Mouse (Mus musculus): ENCODE data around the gene Flnc.

Gene Flnc

DNA sequence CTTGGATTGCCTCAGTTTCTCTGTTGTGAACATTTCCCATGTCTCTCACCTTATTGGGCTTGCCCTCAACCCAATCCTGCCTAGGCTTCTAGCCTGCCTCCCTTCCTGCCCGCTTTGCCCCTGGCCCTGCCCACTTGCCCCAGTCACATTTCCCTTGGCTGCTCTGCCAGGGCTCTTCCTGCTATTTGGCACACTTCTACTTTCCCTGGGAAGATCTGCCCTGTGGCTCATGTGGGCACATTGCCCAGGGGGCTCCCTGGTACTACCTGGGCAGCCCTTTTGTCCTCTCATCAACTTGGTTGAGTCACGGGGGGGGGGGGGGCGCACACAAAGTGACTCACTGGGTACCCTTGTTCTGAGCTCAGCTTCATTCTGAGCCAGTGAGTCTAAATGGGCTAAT lies 900 bp upstream of the Flnc start:
- DNase-seq (ENCODE audit: low spot score), result peak; percentile 82

DNA sequence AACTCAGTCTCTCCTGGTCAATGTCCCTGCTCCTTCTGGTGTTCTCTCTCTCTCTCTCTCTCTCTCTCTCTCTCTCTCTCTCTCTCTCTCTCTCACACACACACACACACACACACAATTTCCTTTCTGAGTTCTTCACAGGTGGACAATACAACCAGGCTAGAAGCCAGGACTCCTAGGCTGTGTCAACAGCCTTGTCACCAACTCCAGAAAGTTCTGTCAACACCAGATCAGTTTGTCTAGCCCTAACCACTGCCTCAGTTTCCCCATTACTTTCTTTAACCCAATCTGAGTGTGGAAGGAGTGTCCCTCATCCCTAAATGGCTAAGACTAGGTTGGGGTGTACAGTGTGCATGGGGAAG lies 399 bp upstream of the Flnc start:
- peak; percentile 47 for DNase-seq (ENCODE audit: low spot score)

GRCm38 (mm10) chr6:29433804-29434795 lies 1.0 kb downstream of the Flnc start:
- peak; percentile 69 for DNase-seq (ENCODE audit: low spot score)

DNA sequence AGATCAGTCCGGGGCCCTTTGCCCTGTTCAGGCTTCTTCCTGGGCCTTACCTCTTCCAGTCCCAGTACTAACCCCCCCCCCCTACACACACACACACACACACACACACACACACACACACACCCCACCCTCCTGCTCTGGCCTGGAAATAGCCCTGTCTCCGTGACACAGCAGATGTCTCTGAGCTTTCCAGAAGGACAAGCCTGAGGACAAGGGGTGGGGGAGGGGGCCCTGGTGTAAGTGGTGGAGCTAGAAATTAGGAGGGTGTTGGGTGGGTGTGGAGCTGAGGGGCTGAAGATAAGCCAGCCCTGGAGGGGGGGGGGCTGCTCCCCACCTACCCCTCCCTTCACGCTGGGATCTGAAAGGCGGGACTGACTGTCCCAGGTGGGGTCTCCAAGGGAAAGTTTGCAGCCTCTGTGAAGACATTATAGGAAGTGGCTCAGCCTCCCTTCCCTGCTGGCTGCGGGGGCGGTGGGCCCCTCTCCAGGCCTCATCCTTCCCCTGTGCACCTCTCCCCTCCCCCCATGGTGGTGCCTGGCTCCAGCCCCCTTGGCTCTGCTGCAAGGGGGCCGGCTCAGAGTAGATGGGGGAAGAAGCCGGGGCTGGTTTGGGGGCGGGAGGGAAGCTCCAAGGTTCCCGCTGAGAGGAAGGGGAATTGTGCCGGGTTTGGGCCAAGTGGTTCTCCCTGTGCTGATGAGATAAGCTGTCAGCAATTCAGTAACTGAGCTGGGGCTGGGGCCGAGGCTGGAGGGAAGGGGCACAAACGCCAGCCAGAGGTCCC lies 2.0 kb downstream of the Flnc start:
- peak; percentile 36 for DNase-seq (ENCODE audit: low spot score)

DNA sequence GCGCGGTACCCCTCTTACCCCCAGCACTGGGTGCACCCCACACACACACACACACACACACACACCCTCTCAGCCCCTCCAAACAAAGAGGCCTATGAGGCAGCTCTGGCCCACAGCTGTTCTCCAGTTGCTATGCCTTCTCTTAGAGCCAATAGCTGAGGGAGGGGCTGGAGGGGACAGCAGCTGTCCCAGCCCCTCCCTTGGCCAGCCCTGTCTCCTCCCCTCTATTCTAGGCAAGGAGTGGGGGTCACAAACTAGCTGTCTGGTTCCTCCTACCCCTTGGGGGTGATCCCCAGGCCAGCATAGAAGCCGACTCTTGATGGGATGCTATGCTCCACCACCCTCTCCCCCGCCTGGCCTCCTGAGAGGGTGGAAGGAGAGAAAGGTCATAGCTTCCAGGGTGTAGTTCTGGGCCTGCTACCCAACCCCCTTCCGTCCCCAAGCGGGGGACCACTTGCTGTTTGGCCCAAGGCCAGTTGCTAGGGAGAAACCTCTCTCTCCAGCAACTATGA lies 2.9 kb downstream of the Flnc start:
- DNase-seq (ENCODE audit: low spot score), result peak; percentile 33

DNA sequence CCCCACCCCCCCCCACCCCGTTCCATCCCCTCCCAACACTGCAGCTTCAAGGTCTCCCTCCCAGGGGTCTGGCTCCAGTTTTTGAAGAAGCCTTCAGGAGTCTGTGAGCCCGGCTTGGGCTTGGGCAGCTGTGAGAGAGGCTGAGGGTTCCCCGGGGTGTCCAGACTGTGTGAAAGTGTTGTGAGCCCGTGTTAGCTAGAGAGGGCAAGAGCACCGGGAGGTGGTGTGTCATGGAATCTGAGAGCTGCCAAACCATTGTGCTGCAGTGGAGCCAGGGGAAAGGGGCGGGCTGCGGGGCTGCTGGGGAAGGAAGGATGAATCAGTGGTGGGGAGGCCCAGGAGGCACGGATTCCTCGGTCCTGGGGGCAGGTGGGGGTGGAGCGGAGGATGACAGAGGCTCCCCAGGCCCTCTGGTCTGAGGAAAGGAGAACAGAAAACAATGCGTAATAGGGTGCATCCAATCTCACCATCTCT lies 3.4 kb downstream of the Flnc start:
- DNase-seq (ENCODE audit: low spot score), result peak; percentile 67

GRCm38 (mm10) chr6:29439251-29439650 lies 6.2 kb downstream of the Flnc start:
- peak; percentile 51 for DNase-seq (ENCODE audit: low spot score)

DNA sequence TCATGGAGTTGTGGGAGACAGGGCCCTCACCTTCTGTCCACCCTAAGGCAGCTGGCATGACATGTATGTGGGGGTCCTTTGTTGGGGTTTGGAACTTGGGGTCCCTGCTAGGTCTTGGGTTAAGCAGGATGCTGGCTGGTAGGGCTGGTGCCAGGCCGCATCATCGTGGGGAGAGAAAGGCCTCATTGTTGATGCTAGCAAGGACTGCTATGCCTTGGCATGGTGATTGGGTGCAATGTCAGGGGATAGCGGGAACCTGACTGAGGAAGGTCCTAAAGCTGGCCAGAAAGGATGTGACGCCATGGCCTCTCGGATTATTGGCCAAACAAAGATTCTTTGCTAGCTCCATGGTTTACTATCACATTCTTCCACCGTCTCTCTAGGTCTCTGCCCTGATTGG lies 6.7 kb downstream of the Flnc start:
- no peak for DNase-seq (ENCODE audit: low spot score)

GRCm38 (mm10) chr6:29444773-29445172 lies 11.7 kb downstream of the Flnc start:
- DNase-seq (ENCODE audit: low spot score), result peak; percentile 48

- no peak for DNase-seq (ENCODE audit: low spot score)
Measured at GRCm38 (mm10) chr6:29445354-29445753, 12.3 kb downstream of the Flnc start.

- DNase-seq (ENCODE audit: low spot score), result no peak
Measured at GRCm38 (mm10) chr6:29449858-29450257, 16.8 kb downstream of the Flnc start.

DNA sequence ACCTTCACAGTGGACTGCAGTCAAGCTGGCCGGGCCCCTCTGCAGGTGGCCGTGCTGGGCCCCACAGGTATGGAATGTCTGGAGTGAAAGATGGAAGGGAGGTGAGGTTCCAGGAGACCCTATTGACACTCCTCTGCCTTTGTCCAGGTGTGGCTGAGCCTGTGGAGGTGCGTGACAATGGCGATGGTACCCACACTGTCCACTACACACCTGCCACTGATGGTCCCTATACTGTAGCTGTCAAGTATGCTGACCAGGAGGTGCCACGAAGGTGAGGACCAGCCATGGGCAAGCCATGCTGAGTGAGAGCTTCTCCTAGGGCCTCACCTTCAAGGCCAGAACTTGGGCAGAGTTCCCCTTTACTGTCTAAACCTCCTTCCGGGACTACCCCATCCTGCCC lies 17.6 kb downstream of the Flnc start:
- DNase-seq (ENCODE audit: low spot score), result no peak

- no peak for DNase-seq (ENCODE audit: low spot score)
Measured at GRCm38 (mm10) chr6:29461502-29461901, 28.4 kb downstream of the Flnc start.

DNA sequence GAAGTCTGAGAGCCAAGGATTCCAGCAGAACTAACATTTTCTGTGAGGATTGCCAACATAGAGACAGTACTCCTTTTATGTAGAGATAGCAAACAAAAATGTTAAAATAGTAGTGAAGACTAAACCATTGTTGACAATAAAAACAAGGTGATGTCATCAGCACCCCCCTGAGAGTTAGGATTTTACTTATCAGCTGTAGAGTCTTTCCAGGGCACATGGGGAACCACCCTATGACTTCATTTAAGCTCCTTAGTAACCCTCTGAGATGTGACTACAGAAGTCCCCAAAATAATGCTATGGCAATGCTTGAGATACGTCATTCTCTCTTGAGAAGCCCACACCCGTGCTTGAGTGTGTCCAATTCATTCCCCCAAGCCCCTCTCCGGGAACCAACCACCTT lies 30.3 kb downstream of the Flnc start:
- DNase-seq (ENCODE audit: low spot score), result no peak

DNA sequence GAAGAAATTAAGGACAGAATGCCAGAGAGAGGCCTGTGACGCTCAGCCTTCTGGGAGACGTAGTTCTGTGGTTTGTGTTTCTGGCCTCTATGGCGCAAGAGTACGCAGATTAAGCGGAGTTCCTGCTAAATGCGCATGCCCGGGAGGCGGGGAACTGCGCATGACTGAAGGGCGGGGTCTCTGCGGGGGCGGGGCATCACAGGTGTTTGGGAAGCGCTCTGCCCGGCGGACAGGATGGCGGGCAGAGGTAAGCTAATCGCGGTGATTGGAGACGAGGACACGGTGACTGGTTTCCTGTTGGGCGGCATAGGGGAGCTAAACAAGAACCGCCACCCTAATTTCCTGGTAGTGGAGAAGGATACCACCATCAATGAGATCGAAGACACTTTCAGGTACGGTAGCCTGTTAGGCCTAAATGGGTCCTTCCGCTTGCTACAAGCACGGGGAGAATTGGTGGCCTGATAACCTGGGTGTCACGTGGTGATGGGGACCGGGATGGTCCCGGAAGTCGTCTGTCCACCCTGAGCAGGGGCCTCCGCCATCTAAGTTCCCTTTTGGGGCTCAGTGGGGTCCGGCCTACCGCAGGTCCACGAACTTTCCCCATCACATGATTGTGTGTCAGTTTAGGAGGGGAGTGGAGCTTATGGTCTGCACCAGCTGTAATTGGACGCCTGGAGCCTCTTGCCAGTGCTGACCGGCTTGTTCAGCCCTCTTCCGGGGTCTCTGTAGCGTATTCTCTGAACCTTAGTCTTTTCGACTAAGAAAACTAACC lies 34.7 kb downstream of the Flnc start, which contains the start of gene Atp6v1f:
TSS of gene Atp6v1f (plus strand) at position 136 of the 772 bp plus-strand sequence.
- DNase-seq (ENCODE audit: low spot score), result peak; percentile 99

- no peak for DNase-seq (ENCODE audit: low spot score)
Measured at GRCm38 (mm10) chr6:29468851-29469250, 35.8 kb downstream of the Flnc start.

DNA sequence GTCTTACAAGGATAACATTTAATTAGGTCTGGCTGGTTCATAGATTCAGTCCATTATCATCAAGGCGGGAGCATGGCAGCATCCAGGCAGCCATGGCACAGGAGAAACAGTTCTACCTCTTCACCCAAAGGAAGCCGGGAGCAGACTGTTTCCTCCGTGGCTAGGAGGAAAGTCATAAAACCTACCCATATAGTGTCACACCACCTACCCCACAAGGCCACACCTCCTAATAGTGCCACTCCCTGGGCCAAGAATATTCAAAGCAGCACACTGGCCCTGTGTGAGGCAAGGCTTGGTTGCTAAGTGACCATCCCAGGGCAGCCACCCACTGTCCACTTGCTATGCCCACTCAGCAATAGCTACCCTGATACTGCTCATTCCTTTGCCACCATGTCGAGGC lies 38.1 kb downstream of the Flnc start, which contains the start of gene Atp6v1fnb:
TSS of gene Atp6v1fnb (plus strand) at position 301 of the 400 bp plus-strand sequence.
- no peak for DNase-seq (ENCODE audit: low spot score)

- DNase-seq (ENCODE audit: low spot score), result no peak
Measured at GRCm38 (mm10) chr6:29473941-29474691, 41.1 kb downstream of the Flnc start.

DNA sequence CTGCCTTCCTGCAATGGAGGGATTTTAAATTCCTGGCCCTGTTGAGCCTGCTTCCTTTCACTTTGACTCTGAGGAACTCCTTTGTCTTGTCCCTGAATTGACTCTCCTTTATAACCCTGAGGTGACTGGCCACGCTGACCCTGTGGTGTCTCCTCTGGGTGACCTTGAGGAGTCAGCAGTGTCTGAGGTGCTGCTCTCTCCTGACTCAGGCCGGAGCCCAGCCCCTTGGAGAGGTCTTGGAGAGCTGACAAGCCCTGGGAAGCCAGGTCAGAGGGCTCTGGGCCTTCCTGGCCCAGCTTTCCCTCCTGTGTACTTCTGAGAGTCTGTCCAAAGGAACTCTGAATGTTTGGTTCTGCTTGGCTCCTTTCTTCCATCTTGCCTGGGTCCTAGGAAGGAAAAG lies 41.7 kb downstream of the Flnc start:
- DNase-seq (ENCODE audit: low spot score), result peak; percentile 38

DNA sequence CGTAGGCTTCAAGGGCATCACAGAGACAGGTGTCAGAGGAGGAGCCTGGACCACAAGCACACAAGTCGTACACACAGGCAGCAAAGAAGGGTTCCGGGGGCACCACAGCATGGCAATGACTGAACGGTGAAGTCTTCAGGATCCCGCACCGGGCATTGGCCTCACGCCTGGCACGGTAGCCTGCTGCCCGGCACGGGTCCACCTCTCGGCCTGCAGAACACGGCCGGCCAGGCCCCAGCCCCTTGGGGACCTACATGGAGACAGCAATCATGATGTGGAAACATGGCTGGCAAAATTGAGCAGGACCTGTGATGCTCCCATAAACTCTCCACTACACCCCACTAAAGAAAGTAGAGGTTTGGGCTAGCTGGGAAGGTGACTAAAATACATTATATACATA lies 49.6 kb downstream of the Flnc start:
- no peak for DNase-seq (ENCODE audit: low spot score)

All from adipocyte (in vitro differentiated cells).